Mouse (Mus musculus) bone marrow, adult 2 months (tissue): ENCODE measurements at regions not wholly inside any gene's neighbourhood (a gene's known extent, or its start where the extent isn't known, plus 50 kb on each side); places are given as distances from the start of the nearest gene placed in this dataset.

Source experiments
- CTCF ChIP-seq: fragments of 200-500 bp; IDR thresholded peaks from 2 replicates; pipeline ENCODE4 v1.5.1; 2011; ENCODE audit warnings: low read length, control low read depth; ENCODE audit not compliant: control insufficient read depth, insufficient read depth
- POLR2A ChIP-seq: fragments of 200-500 bp; IDR thresholded peaks from 2 replicates; pipeline ENCODE4 v1.6.1; 2011; ENCODE audit warnings: low read depth, mild to moderate bottlenecking, control low read depth, low read length, borderline replicate concordance; ENCODE audit not compliant: control insufficient read depth

GRCm38 (mm10) chr13:28633541-28634041, 319.9 kb downstream of the Sox4 start:
- TF ChIP-seq CTCF: no peak
- TF ChIP-seq POLR2A: no peak
